Mouse (Mus musculus) kidney, adult 2 months (tissue): ENCODE results near the gene Parp1. TPM values are rescaled to one million over a fixed set of nuclear protein-coding genes. Genes with fewer than 3 reads are reported as not detected.

ENCODE experiments used
- DNase-seq: peaks from one replicate; pipeline ENCODE4 v3.0.0; 2021
- H3K27ac ChIP-seq: fragments of 200-500 bp; 2 replicates; pipeline ENCODE4 v1.5.1; 2012; ENCODE audit warnings: low read depth, low read length, control low read depth, inconsistent platforms; ENCODE audit not compliant: insufficient read depth
- H3K27me3 ChIP-seq: fragments of 200-500 bp; replicated peaks from 2 replicates; pipeline ENCODE4 v1.6.1; 2012; ENCODE audit warnings: mild to moderate bottlenecking, moderate library complexity, low read length, inconsistent platforms; ENCODE audit not compliant: control insufficient read depth, insufficient read depth
- H3K36me3 ChIP-seq: fragments of 200-500 bp; 2 replicates; pipeline ENCODE4 v1.6.1; 2012; ENCODE audit warnings: mild to moderate bottlenecking, moderate library complexity, low read length, inconsistent platforms; ENCODE audit not compliant: control insufficient read depth, insufficient read depth
- H3K4me1 ChIP-seq: fragments of 200-500 bp; 2 replicates; pipeline ENCODE4 v1.6.1; 2011; ENCODE audit warnings: low read length; ENCODE audit not compliant: control insufficient read depth, insufficient read depth
- H3K4me3 ChIP-seq: fragments of 200-500 bp; 2 replicates; pipeline ENCODE4 v1.5.1; 2011; ENCODE audit warnings: mild to moderate bottlenecking, low read depth, low read length, control low read depth; ENCODE audit not compliant: insufficient read depth
- CTCF ChIP-seq: fragments of 200-500 bp; conservative IDR thresholded peaks from 2 replicates; pipeline ENCODE4 v1.5.1; 2011; ENCODE audit warnings: low read depth, mild to moderate bottlenecking, control low read depth, low read length, moderate library complexity, mixed read lengths; ENCODE audit not compliant: insufficient read depth, insufficient read length
- POLR2A ChIP-seq: fragments of 200-500 bp; IDR thresholded peaks from one replicate; pipeline ENCODE4 v1.6.1; 2011; ENCODE audit warnings: low read depth, low read length, control low read depth
- WGBS: fragments of 180-500 bp; shearing (Covaris S2); methylation state at CpG from one replicate; pipeline ENCODE4 v1.1.7; 2018; 5-methylcytosine and 5-hydroxymethylcytosine counted together
- polyA plus RNA-seq: library from polyadenylated mRNA; depleted of rRNA; stranded (reverse); fragments of >200 nt; gene quantifications from 2 replicates; pipeline ENCODE4 v1.2.3, GENCODE M21; 2012

Parp1 gene
- polyA plus RNA-seq, 1 experiment = 24.6 TPM

- no peaks in the 10 kb centered on the region for H3K4me1 ChIP-seq
- WGBS = 97% methylated on average over 11 of the region's 11 CpGs
- H3K36me3 ChIP-seq = no peaks in the 10 kb centered on the region
- no peak overlapping the region for H3K4me3 ChIP-seq
- no peak for DNase-seq
- H3K27me3 ChIP-seq = no peaks in the 10 kb centered on the region
- TF ChIP-seq POLR2A (no peak), CTCF (no peak)
- no peak overlapping the region for H3K27ac ChIP-seq
Observed at GRCm38 (mm10) chr1:180532671-180533070, 36.1 kb upstream of the Parp1 start.

- 39% methylated on average over 5 of the region's 5 CpGs for WGBS
- Histone ChIP-seq H3K27me3 (no peaks in the 10 kb centered on the region), H3K27ac (no peak overlapping the region), H3K4me3 (no peak overlapping the region), H3K4me1 (no peaks in the 10 kb centered on the region), H3K36me3 (no peaks in the 10 kb centered on the region)
- TF ChIP-seq POLR2A (no peak), CTCF (no peak)
- no peak for DNase-seq
Observed at GRCm38 (mm10) chr1:180536719-180537118, 32.0 kb upstream of the Parp1 start.

GRCm38 (mm10) chr1:180541251-180541650, 27.5 kb upstream of the Parp1 start:
- WGBS = 46% methylated on average over 2 of the region's 2 CpGs
- H3K27ac ChIP-seq = no peak overlapping the region
- DNase-seq = no peak

GRCm38 (mm10) chr1:180541883-180542711, 26.6 kb upstream of the Parp1 start:
- Histone ChIP-seq H3K27ac (no peak overlapping the region), H3K4me1 (no peaks in the 10 kb centered on the region), H3K27me3 (no peaks in the 10 kb centered on the region), H3K36me3 (no peaks in the 10 kb centered on the region), H3K4me3 (no peak overlapping the region)
- DNase-seq = no peak
- TF ChIP-seq CTCF (no peak), POLR2A (no peak)
- 83% methylated on average over 15 of the region's 15 CpGs for WGBS

More at GRCm38 (mm10) chr1:180541251-180541650, 27.5 kb upstream of the Parp1 start:
- H3K27me3 ChIP-seq = no peaks in the 10 kb centered on the region
- H3K36me3 ChIP-seq = no peaks in the 10 kb centered on the region
- TF ChIP-seq POLR2A = no peak
- TF ChIP-seq CTCF = no peak
- H3K4me3 ChIP-seq = no peak overlapping the region
- no peaks in the 10 kb centered on the region for H3K4me1 ChIP-seq

- Histone ChIP-seq H3K4me1 (peaks cover 3% of the 10 kb centered on the region; the same call in 1 of the 2 replicates), H3K27me3 (no peaks in the 10 kb centered on the region), H3K36me3 (no peaks in the 10 kb centered on the region), H3K4me3 (no peak overlapping the region), H3K27ac (no peak overlapping the region)
- TF ChIP-seq CTCF (no peak), POLR2A (no peak)
- WGBS = 87% methylated on average over 3 of the region's 3 CpGs
- no peak for DNase-seq
Observed at GRCm38 (mm10) chr1:180542712-180543371, 25.9 kb upstream of the Parp1 start.

GRCm38 (mm10) chr1:180545918-180546545, 22.7 kb upstream of the Parp1 start:
- WGBS = 82% methylated on average over 4 of the region's 4 CpGs
- no peak for DNase-seq
- no peaks in the 10 kb centered on the region for H3K36me3 ChIP-seq
- TF ChIP-seq POLR2A (no peak), CTCF (no peak)
- H3K27ac ChIP-seq = no peak overlapping the region
- no peaks in the 10 kb centered on the region for H3K27me3 ChIP-seq
- no peak overlapping the region for H3K4me3 ChIP-seq
- H3K4me1 ChIP-seq = peaks cover 3% of the 10 kb centered on the region; the same call in 1 of the 2 replicates

- H3K36me3 ChIP-seq = no peaks in the 10 kb centered on the region
- no peak for TF ChIP-seq CTCF
- no peak for TF ChIP-seq POLR2A
- 57% methylated on average over 13 of the region's 13 CpGs for WGBS
- peaks cover 3% of the 10 kb centered on the region; the same call in 1 of the 2 replicates for H3K4me1 ChIP-seq
- no peaks in the 10 kb centered on the region for H3K27me3 ChIP-seq
- H3K27ac ChIP-seq = no peak overlapping the region
- H3K4me3 ChIP-seq = no peak overlapping the region
- DNase-seq = peak; percentile 53
Observed at GRCm38 (mm10) chr1:180546798-180547750, 21.6 kb upstream of the Parp1 start.
